In the genomic region with DNA sequence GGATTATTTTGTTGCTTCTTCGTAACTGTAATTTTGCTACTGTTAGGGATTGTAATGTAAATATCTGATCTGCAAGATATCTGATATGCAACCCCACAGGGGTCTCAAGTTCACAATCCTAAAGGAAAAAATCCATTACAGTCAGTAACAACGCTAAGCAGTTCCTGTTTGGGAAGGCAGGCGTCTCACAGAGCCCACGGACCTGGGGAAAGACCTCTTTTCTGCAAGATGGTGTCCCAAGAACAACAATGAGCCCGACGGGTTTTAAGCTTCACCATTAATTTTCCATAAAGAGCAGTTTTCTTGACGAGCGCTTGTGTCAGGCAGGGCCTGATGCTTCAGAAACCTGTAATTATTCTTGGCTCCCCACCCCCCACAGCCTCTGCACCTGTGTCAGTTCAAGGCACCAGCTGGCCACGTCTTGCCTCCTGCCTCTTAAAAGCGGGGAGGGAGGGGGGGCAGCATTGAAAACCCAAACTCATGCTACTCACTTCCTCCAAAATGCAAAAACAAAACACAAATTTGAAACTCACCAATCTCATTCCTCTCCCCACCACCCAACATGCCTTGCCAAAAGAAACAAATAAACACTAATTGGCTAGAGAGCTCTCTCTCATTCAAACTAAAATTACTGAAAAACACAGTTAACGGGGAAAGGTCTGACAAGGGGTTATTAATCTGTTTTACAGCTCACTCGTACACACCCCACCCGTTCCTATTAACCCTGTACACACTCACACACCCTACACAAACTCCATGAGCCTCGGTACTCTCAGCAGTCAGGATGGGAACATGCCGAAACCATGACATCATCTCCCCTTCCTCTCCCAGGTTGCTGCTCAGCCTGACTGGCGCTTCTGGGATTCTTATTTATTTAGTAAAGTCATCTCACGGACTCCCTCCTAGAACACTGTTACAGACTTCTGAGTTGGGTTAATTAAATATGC, we compare ENCODE assay signal across 8 mouse cellular contexts. TPM values are rescaled to one million over a fixed set of nuclear protein-coding genes. Genes with fewer than 3 reads are reported as not detected.
DNase-seq lines count a peak whose midpoint lies in the region; ATAC-seq lines count a peak whose summit lies in the region.

No protein-coding gene starts in this region.

- H3K4me1 ChIP-seq in heart, embryonic 15.5 days (replicated peaks), result peaks cover 39% of the 10 kb centered on the region
- peaks cover 59% of the 10 kb centered on the region for H3K4me1 ChIP-seq in kidney, embryonic 15.5 days
- H3K4me1 ChIP-seq in stomach, embryonic 14.5 days (ENCODE audit: control insufficient read depth, insufficient read depth, low read length), result 0 out of 2 replicates have a peak, but pooled peaks cover 7% of the 10 kb centered on the region

- no peak overlapping the region for H3K9ac ChIP-seq in heart, embryonic 15.5 days
- no peak overlapping the region for H3K9ac ChIP-seq in kidney, embryonic 15.5 days
- H3K9ac ChIP-seq in stomach, embryonic 14.5 days (replicated peaks; ENCODE audit: low read depth, low read length), result no peak overlapping the region

- no peaks in the 10 kb centered on the region for H3K36me3 ChIP-seq in heart, embryonic 15.5 days
- no peaks in the 10 kb centered on the region for H3K36me3 ChIP-seq in kidney, embryonic 15.5 days
- no peaks in the 10 kb centered on the region for H3K36me3 ChIP-seq in stomach, embryonic 14.5 days (ENCODE audit: control insufficient read depth, insufficient read depth, low read length)

- H3K4me2 ChIP-seq in heart, embryonic 15.5 days, result peak overlapping the region; percentile 42
- peak overlapping the region; percentile 50 for H3K4me2 ChIP-seq in kidney, embryonic 15.5 days
- peak overlapping the region; percentile 22; the same call in 1 of the 2 replicates for H3K4me2 ChIP-seq in stomach, embryonic 14.5 days (replicated peaks; ENCODE audit: low read depth, low read length)

- peak overlapping the region; percentile 65 for H3K27ac ChIP-seq in heart, embryonic 15.5 days
- H3K27ac ChIP-seq in kidney, embryonic 15.5 days, result peak overlapping the region; percentile 83
- H3K27ac ChIP-seq in stomach, embryonic 14.5 days (ENCODE audit: low read length), result no peak overlapping the region

- H3K4me3 ChIP-seq in heart, embryonic 15.5 days, result no peak overlapping the region
- peak overlapping the region; percentile 21 for H3K4me3 ChIP-seq in kidney, embryonic 15.5 days (replicated peaks)
- no peak overlapping the region for H3K4me3 ChIP-seq in stomach, embryonic 14.5 days (ENCODE audit: low read depth, low read length)

- H3K27me3 ChIP-seq in heart, embryonic 15.5 days, result no peaks in the 10 kb centered on the region
- no peaks in the 10 kb centered on the region for H3K27me3 ChIP-seq in kidney, embryonic 15.5 days
- H3K27me3 ChIP-seq in stomach, embryonic 14.5 days (ENCODE audit: control insufficient read depth, insufficient read depth, low read length), result no peaks in the 10 kb centered on the region

- peak; percentile 68 for DNase-seq in 3T3-L1 (ENCODE audit: low read depth, low spot score)
- DNase-seq in MN1 (ENCODE audit: low spot score), result peak; percentile 29
- peak; percentile 60 for DNase-seq in embryo, embryonic 11 days
- peak; percentile 86 for DNase-seq in lung, postnatal 36 days
- DNase-seq in right cerebral cortex, adult 18-20 months, result no peak

- H3K9me3 ChIP-seq in heart, embryonic 15.5 days (replicated peaks), result no peaks in the 10 kb centered on the region
- H3K9me3 ChIP-seq in kidney, embryonic 15.5 days (replicated peaks), result no peaks in the 10 kb centered on the region
- no peaks in the 10 kb centered on the region for H3K9me3 ChIP-seq in stomach, embryonic 14.5 days (ENCODE audit: control insufficient read depth, low read depth, low read length)

- peak; percentile 79; the same call in 1 of the 2 replicates for ATAC-seq in heart, embryonic 15.5 days (replicated peaks; ENCODE audit: insufficient number of reproducible peaks, insufficient read depth, low FRiP score, low read depth)
- peak; percentile 97 for ATAC-seq in kidney, embryonic 15.5 days (replicated peaks; ENCODE audit: low FRiP score)
- peak; percentile 85 for ATAC-seq in stomach, embryonic 14.5 days (ENCODE audit: insufficient number of reproducible peaks, insufficient read depth, low FRiP score, low read depth)

- WGBS in heart, embryonic 15.5 days, result 29% methylated on average over 17 of the region's 17 CpGs
- 8% methylated on average over 17 of the region's 17 CpGs for WGBS in kidney, embryonic 15.5 days
- WGBS in stomach, embryonic 14.5 days, result 12% methylated on average over 17 of the region's 17 CpGs

RNA-seq across cellular contexts. Expression of a gene that starts 34.2 kb away (rescaled TPM):
- 18.9 and 19.5 TPM in 2 replicates for polyA plus RNA-seq in heart, embryonic 15.5 days (2015; fragmentation: Nextera tagmentation; extraction: Ambion mirVana)
- polyA plus RNA-seq in kidney, embryonic 15.5 days (2015; fragmentation: Nextera tagmentation; extraction: Ambion mirVana), result 23.3 and 23.9 TPM in 2 replicates
- polyA plus RNA-seq in stomach, embryonic 14.5 days (2014; fragmentation: Nextera tagmentation; extraction: Ambion mirVana), result 24.6 and 31.2 TPM in 2 replicates
